21 mouse cellular contexts compared by ENCODE assay signal in genomic region chr5:6103107-6103506, GRCm38 (mm10).
DNase-seq lines count a peak whose midpoint lies in the region; ATAC-seq and TF ChIP-seq lines count a peak whose summit lies in the region.
"Had no signal": no experiment of that assay in that cellular context is flagged by ENCODE, and none has a peak within 500 bp of the region (broad histone marks: within the 10 kb centered on the region; RNA-seq: fewer than 3 reads in every experiment).

No protein-coding gene starts in this region.

- peak; percentile 45; the same call in 1 of the 2 replicates for ATAC-seq in forebrain, embryonic 13.5 days
- ATAC-seq in forebrain, embryonic 11.5 days (replicated peaks; ENCODE audit: low FRiP score), result no peak
- peak; percentile 52; the same call in 1 of the 2 replicates for ATAC-seq in midbrain, embryonic 12.5 days (ENCODE audit: low FRiP score, low read depth)
- no peak for ATAC-seq in midbrain, embryonic 11.5 days (ENCODE audit: low FRiP score)
- ATAC-seq in forebrain, embryonic 16.5 days, result peak; percentile 67
- ATAC-seq in hindbrain, postnatal 0 days, result 0 out of 2 replicates have a peak, but pooled peaks have one; percentile 27
- ATAC-seq: activated CD4-positive, CD25-positive, alpha-beta regulatory T cell, adult 4 months; CD4-positive, CD25-positive, alpha-beta regulatory T cell, adult 4 months; intestine, postnatal 0 days had no signal

- WGBS in forebrain, embryonic 13.5 days, result 82% methylated on average over 7 of the region's 7 CpGs
- WGBS in forebrain, embryonic 11.5 days, result 89% methylated on average over 7 of the region's 7 CpGs
- WGBS in midbrain, embryonic 12.5 days, result 83% methylated on average over 7 of the region's 7 CpGs
- 82% methylated on average over 7 of the region's 7 CpGs for WGBS in midbrain, embryonic 11.5 days
- 69% methylated on average over 7 of the region's 7 CpGs for WGBS in forebrain, embryonic 16.5 days
- WGBS in hindbrain, postnatal 0 days, result 44% methylated on average over 7 of the region's 7 CpGs

- H3K27ac ChIP-seq in forebrain, embryonic 13.5 days, result no peak overlapping the region
- no peak overlapping the region for H3K27ac ChIP-seq in forebrain, embryonic 11.5 days (ENCODE audit: low read depth, low read length)
- no peak overlapping the region for H3K27ac ChIP-seq in midbrain, embryonic 12.5 days (replicated peaks)
- H3K27ac ChIP-seq in midbrain, embryonic 11.5 days (ENCODE audit: low read depth, low read length), result no peak overlapping the region
- no peak overlapping the region for H3K27ac ChIP-seq in forebrain, embryonic 16.5 days (ENCODE audit: low read length)
- H3K27ac ChIP-seq in hindbrain, postnatal 0 days, result no peak overlapping the region
- H3K27ac ChIP-seq: kidney, embryonic 15.5 days; limb, embryonic 15.5 days; liver, embryonic 15.5 days; macrophage; midbrain, embryonic 10.5 days had no signal

- H3K4me3 ChIP-seq in forebrain, embryonic 13.5 days, result no peak overlapping the region
- H3K4me3 ChIP-seq in forebrain, embryonic 11.5 days (ENCODE audit: low read depth, low read length), result no peak overlapping the region
- no peak overlapping the region for H3K4me3 ChIP-seq in midbrain, embryonic 12.5 days
- H3K4me3 ChIP-seq in midbrain, embryonic 11.5 days (ENCODE audit: low read depth, low read length), result no peak overlapping the region
- no peak overlapping the region for H3K4me3 ChIP-seq in forebrain, embryonic 16.5 days (replicated peaks; ENCODE audit: low read length)
- no peak overlapping the region for H3K4me3 ChIP-seq in hindbrain, postnatal 0 days (ENCODE audit: low read length)
- H3K4me3 ChIP-seq: kidney, embryonic 15.5 days; limb, embryonic 15.5 days; liver, embryonic 15.5 days; midbrain, embryonic 10.5 days had no signal

- H3K4me2 ChIP-seq in forebrain, embryonic 13.5 days, result no peak overlapping the region
- H3K4me2 ChIP-seq in forebrain, embryonic 11.5 days (ENCODE audit: low read depth, low read length, severe bottlenecking), result no peak overlapping the region
- no peak overlapping the region for H3K4me2 ChIP-seq in midbrain, embryonic 12.5 days (replicated peaks)
- no peak overlapping the region for H3K4me2 ChIP-seq in midbrain, embryonic 11.5 days
- no peak overlapping the region for H3K4me2 ChIP-seq in forebrain, embryonic 16.5 days (ENCODE audit: low read length)
- H3K4me2 ChIP-seq in hindbrain, postnatal 0 days (ENCODE audit: low read depth, low read length), result no peak overlapping the region
- H3K4me2 ChIP-seq: kidney, embryonic 15.5 days; limb, embryonic 15.5 days; liver, embryonic 15.5 days had no signal

- no peaks in the 10 kb centered on the region for H3K4me1 ChIP-seq in forebrain, embryonic 13.5 days
- H3K4me1 ChIP-seq in forebrain, embryonic 11.5 days (replicated peaks; ENCODE audit: control insufficient read depth, insufficient read depth, low read length), result no peaks in the 10 kb centered on the region
- no peaks in the 10 kb centered on the region for H3K4me1 ChIP-seq in midbrain, embryonic 12.5 days
- no peaks in the 10 kb centered on the region for H3K4me1 ChIP-seq in midbrain, embryonic 11.5 days (ENCODE audit: control insufficient read depth, insufficient read depth, low read length)
- no peaks in the 10 kb centered on the region for H3K4me1 ChIP-seq in forebrain, embryonic 16.5 days (replicated peaks; ENCODE audit: control insufficient read depth, insufficient read depth, low read length)
- no peaks in the 10 kb centered on the region for H3K4me1 ChIP-seq in hindbrain, postnatal 0 days (ENCODE audit: insufficient read depth, low read length)
- H3K4me1 ChIP-seq: kidney, embryonic 15.5 days; limb, embryonic 15.5 days; liver, embryonic 15.5 days; midbrain, embryonic 10.5 days had no signal

- H3K27me3 ChIP-seq in forebrain, embryonic 13.5 days, result no peaks in the 10 kb centered on the region
- H3K27me3 ChIP-seq in forebrain, embryonic 11.5 days (ENCODE audit: control insufficient read depth, insufficient read depth, low read length), result no peaks in the 10 kb centered on the region
- no peaks in the 10 kb centered on the region for H3K27me3 ChIP-seq in midbrain, embryonic 12.5 days
- no peaks in the 10 kb centered on the region for H3K27me3 ChIP-seq in midbrain, embryonic 11.5 days (ENCODE audit: control insufficient read depth, insufficient read depth, low read length)
- H3K27me3 ChIP-seq in forebrain, embryonic 16.5 days (replicated peaks; ENCODE audit: control insufficient read depth, insufficient read depth, low read length), result no peaks in the 10 kb centered on the region
- H3K27me3 ChIP-seq in hindbrain, postnatal 0 days (ENCODE audit: insufficient read depth, low read length), result no peaks in the 10 kb centered on the region
- H3K27me3 ChIP-seq: kidney, embryonic 15.5 days; limb, embryonic 15.5 days; liver, embryonic 15.5 days had no signal

- no peaks in the 10 kb centered on the region for H3K9me3 ChIP-seq in forebrain, embryonic 13.5 days (replicated peaks)
- no peaks in the 10 kb centered on the region for H3K9me3 ChIP-seq in forebrain, embryonic 11.5 days (ENCODE audit: control insufficient read depth, low read length)
- H3K9me3 ChIP-seq in midbrain, embryonic 12.5 days, result no peaks in the 10 kb centered on the region
- no peaks in the 10 kb centered on the region for H3K9me3 ChIP-seq in midbrain, embryonic 11.5 days (ENCODE audit: control insufficient read depth, low read length)
- H3K9me3 ChIP-seq in forebrain, embryonic 16.5 days (ENCODE audit: control insufficient read depth, low read length), result no peaks in the 10 kb centered on the region
- no peaks in the 10 kb centered on the region for H3K9me3 ChIP-seq in hindbrain, postnatal 0 days (ENCODE audit: low read length)
- H3K9me3 ChIP-seq: kidney, embryonic 15.5 days; limb, embryonic 15.5 days; liver, embryonic 15.5 days; midbrain, embryonic 10.5 days had no signal

- no peak for DNase-seq in forebrain, embryonic 11.5 days (ENCODE audit: low spot score)
- DNase-seq in midbrain, embryonic 11.5 days (ENCODE audit: low spot score, missing footprints), result no peak
- DNase-seq in hindbrain, postnatal 0 days (ENCODE audit: low spot score), result peak; percentile 28
- no peak for DNase-seq in kidney, postnatal 4 days
- DNase-seq: adrenal gland, postnatal 10 days; cerebellum, adult 18-20 months; cerebellum, postnatal 25 days; heart, adult 18-20 months; right cerebral cortex, adult 18-20 months; thymus, postnatal 14 days had no signal

- H3K9ac ChIP-seq in forebrain, embryonic 13.5 days, result no peak overlapping the region
- H3K9ac ChIP-seq in forebrain, embryonic 11.5 days (ENCODE audit: low read length), result no peak overlapping the region
- no peak overlapping the region for H3K9ac ChIP-seq in midbrain, embryonic 12.5 days (replicated peaks)
- H3K9ac ChIP-seq in midbrain, embryonic 11.5 days (ENCODE audit: low read length), result no peak overlapping the region
- H3K9ac ChIP-seq in forebrain, embryonic 16.5 days (replicated peaks; ENCODE audit: low read depth, low read length), result no peak overlapping the region
- no peak overlapping the region for H3K9ac ChIP-seq in hindbrain, postnatal 0 days (replicated peaks; ENCODE audit: low read length)
- H3K9ac ChIP-seq: kidney, embryonic 15.5 days; limb, embryonic 15.5 days; liver, embryonic 15.5 days had no signal

- no peak for TF ChIP-seq CTCF in hindbrain, postnatal 0 days (IDR thresholded peaks at IDR 0.05; ENCODE audit: low read depth)

- H3K36me3 ChIP-seq in forebrain, embryonic 13.5 days (ENCODE audit: poor library complexity, severe bottlenecking), result no peaks in the 10 kb centered on the region
- H3K36me3 ChIP-seq in forebrain, embryonic 11.5 days (ENCODE audit: control insufficient read depth, insufficient read depth, low read length), result no peaks in the 10 kb centered on the region
- H3K36me3 ChIP-seq in midbrain, embryonic 12.5 days, result no peaks in the 10 kb centered on the region
- H3K36me3 ChIP-seq in midbrain, embryonic 11.5 days (ENCODE audit: control insufficient read depth, insufficient read depth, low read length), result no peaks in the 10 kb centered on the region
- H3K36me3 ChIP-seq in forebrain, embryonic 16.5 days (ENCODE audit: control insufficient read depth, insufficient read depth), result no peaks in the 10 kb centered on the region
- no peaks in the 10 kb centered on the region for H3K36me3 ChIP-seq in hindbrain, postnatal 0 days (ENCODE audit: insufficient read depth, low read length)
- H3K36me3 ChIP-seq: kidney, embryonic 15.5 days; limb, embryonic 15.5 days; liver, embryonic 15.5 days; midbrain, embryonic 10.5 days had no signal

Comparison
In these comparisons a context has a peak if more than half of its experiments do, and no peak if none do; other contexts are left out.
1. ATAC-seq: peak in forebrain, embryonic 13.5 days (single experiment), midbrain, embryonic 12.5 days (single experiment), forebrain, embryonic 16.5 days (single experiment) and hindbrain, postnatal 0 days (single experiment); none in forebrain, embryonic 11.5 days (single experiment) and midbrain, embryonic 11.5 days (single experiment).